ENCODE assay signal across 15 mouse cellular contexts in genomic region chr7:135769082-135769673, GRCm38 (mm10). TPM values are rescaled to one million over a fixed set of nuclear protein-coding genes. Genes with fewer than 3 reads are reported as not detected.
A peak's percentile ranks its signal among the peaks of the same experiment; 100 is the strongest.
DNase-seq lines count a peak whose midpoint lies in the region; ATAC-seq and TF ChIP-seq lines count a peak whose summit lies in the region.
"Had no signal": no experiment of that assay in that cellular context is flagged by ENCODE, and none has a peak within 500 bp of the region (broad histone marks: within the 10 kb centered on the region; RNA-seq: fewer than 3 reads in every experiment).

No protein-coding gene starts in this region.

- TF ChIP-seq EP300 in heart, adult 2 months (IDR thresholded peaks at IDR 0.05; ENCODE audit: insufficient read depth, low read depth, low read length), result no peak

- TF ChIP-seq POLR2A in heart, adult 2 months (IDR thresholded peaks at IDR 0.05; ENCODE audit: insufficient read depth, low read depth, low read length), result no peak

- ATAC-seq in heart, embryonic 15.5 days (replicated peaks; ENCODE audit: insufficient number of reproducible peaks, insufficient read depth, low FRiP score, low read depth), result no peak
- no peak for ATAC-seq in lung, embryonic 15.5 days (ENCODE audit: borderline replicate concordance, extremely low read depth, low FRiP score, low TSS enrichment)
- ATAC-seq in hindbrain, postnatal 0 days, result 0 out of 2 replicates have a peak, but pooled peaks have one; percentile 43

- 0 out of 2 replicates have a peak, but pooled peaks cover 2% of the 10 kb centered on the region for H3K27me3 ChIP-seq in heart, embryonic 15.5 days
- no peaks in the 10 kb centered on the region for H3K27me3 ChIP-seq in heart, adult 2 months (ENCODE audit: control insufficient read depth, insufficient read depth, low read length)
- H3K27me3 ChIP-seq in lung, embryonic 15.5 days, result no peaks in the 10 kb centered on the region
- H3K27me3 ChIP-seq in hindbrain, postnatal 0 days (ENCODE audit: insufficient read depth, low read length), result no peaks in the 10 kb centered on the region
- H3K27me3 ChIP-seq: embryonic facial prominence, embryonic 12.5 days; intestine, embryonic 15.5 days had no signal

- H3K4me3 ChIP-seq in heart, embryonic 15.5 days, result no peak overlapping the region
- H3K4me3 ChIP-seq in heart, adult 2 months, result no peak overlapping the region
- no peak overlapping the region for H3K4me3 ChIP-seq in lung, embryonic 15.5 days
- H3K4me3 ChIP-seq in hindbrain, postnatal 0 days (ENCODE audit: low read length), result no peak overlapping the region
- H3K4me3 ChIP-seq: embryonic facial prominence, embryonic 12.5 days; intestine, embryonic 15.5 days; left cerebral cortex, adult 2 months; megakaryocyte, embryonic 14.5 days; myocyte had no signal

- 0 out of 2 replicates have a peak, but pooled peaks cover 2% of the 10 kb centered on the region for H3K4me1 ChIP-seq in heart, embryonic 15.5 days (replicated peaks)
- H3K4me1 ChIP-seq in heart, adult 2 months (ENCODE audit: control insufficient read depth, insufficient read depth, low read length), result no peaks in the 10 kb centered on the region
- peaks cover 8% of the 10 kb centered on the region for H3K4me1 ChIP-seq in lung, embryonic 15.5 days
- no peaks in the 10 kb centered on the region; the same call in 1 of the 2 replicates for H3K4me1 ChIP-seq in hindbrain, postnatal 0 days (ENCODE audit: insufficient read depth, low read length)
- H3K4me1 ChIP-seq: megakaryocyte, embryonic 14.5 days had no signal

- TF ChIP-seq CTCF in heart, adult 2 months (IDR thresholded peaks at IDR 0.05), result no peak
- TF ChIP-seq CTCF in hindbrain, postnatal 0 days (IDR thresholded peaks at IDR 0.05; ENCODE audit: low read depth), result no peak

- no peaks in the 10 kb centered on the region for H3K36me3 ChIP-seq in heart, embryonic 15.5 days
- H3K36me3 ChIP-seq in heart, adult 2 months (ENCODE audit: control insufficient read depth, insufficient read depth, low read length), result no peaks in the 10 kb centered on the region
- H3K36me3 ChIP-seq in lung, embryonic 15.5 days, result no peaks in the 10 kb centered on the region
- no peaks in the 10 kb centered on the region for H3K36me3 ChIP-seq in hindbrain, postnatal 0 days (ENCODE audit: insufficient read depth, low read length)
- H3K36me3 ChIP-seq: embryonic facial prominence, embryonic 12.5 days; intestine, embryonic 15.5 days had no signal

- intact Hi-C loops in heart, adult 2 months (cut with DNase I), result no loop called here
- intact Hi-C loops in left cerebral cortex, postnatal 36 days (cut with DNase I), result no loop called here

- no peak overlapping the region for H3K9ac ChIP-seq in heart, embryonic 15.5 days
- no peak overlapping the region for H3K9ac ChIP-seq in heart, adult 2 months (ENCODE audit: low read depth, low read length)
- H3K9ac ChIP-seq in lung, embryonic 15.5 days, result no peak overlapping the region
- no peak overlapping the region for H3K9ac ChIP-seq in hindbrain, postnatal 0 days (replicated peaks; ENCODE audit: low read length)
- H3K9ac ChIP-seq: embryonic facial prominence, embryonic 12.5 days; intestine, embryonic 15.5 days; liver, postnatal 0 days had no signal

- no peaks in the 10 kb centered on the region for H3K79me2 ChIP-seq in heart, adult 2 months (replicated peaks; ENCODE audit: control insufficient read depth, insufficient read depth, low read length)

- DNase-seq in heart, adult 2 months, result no peak
- no peak for DNase-seq in lung, postnatal 4 days
- peak; percentile 17 for DNase-seq in brain, adult 2 months (ENCODE audit: low read depth, low spot score)
- peak; percentile 51 for DNase-seq in hindbrain, postnatal 0 days (ENCODE audit: low spot score)
- no peak for DNase-seq in adrenal gland, adult 2 months
- DNase-seq in left cerebral cortex, postnatal 36 days (ENCODE audit: low spot score in 2 of 2), result no peak

- WGBS in heart, embryonic 15.5 days, result 62% methylated on average over 21 of the region's 21 CpGs
- 73% methylated on average over 21 of the region's 21 CpGs for WGBS in heart, adult 2 months
- WGBS in lung, embryonic 15.5 days, result 37% methylated on average over 21 of the region's 21 CpGs
- WGBS in hindbrain, postnatal 0 days, result 44% methylated on average over 21 of the region's 21 CpGs

- no peaks in the 10 kb centered on the region for H3K9me3 ChIP-seq in heart, embryonic 15.5 days (replicated peaks)
- no peaks in the 10 kb centered on the region for H3K9me3 ChIP-seq in lung, embryonic 15.5 days
- H3K9me3 ChIP-seq in hindbrain, postnatal 0 days (ENCODE audit: low read length), result no peaks in the 10 kb centered on the region
- H3K9me3 ChIP-seq: embryonic facial prominence, embryonic 12.5 days; intestine, embryonic 15.5 days; megakaryocyte, embryonic 14.5 days had no signal

- peak overlapping the region; percentile 9; the same call in 1 of the 2 replicates for H3K4me2 ChIP-seq in heart, embryonic 15.5 days
- peak overlapping the region; percentile 27; the same call in 1 of the 2 replicates for H3K4me2 ChIP-seq in lung, embryonic 15.5 days
- no peak overlapping the region for H3K4me2 ChIP-seq in hindbrain, postnatal 0 days (ENCODE audit: low read depth, low read length)
- H3K4me2 ChIP-seq: embryonic facial prominence, embryonic 12.5 days; heart, embryonic 11.5 days; intestine, embryonic 15.5 days had no signal

- no peak overlapping the region for H3K27ac ChIP-seq in heart, embryonic 15.5 days
- no peak overlapping the region for H3K27ac ChIP-seq in heart, adult 2 months
- H3K27ac ChIP-seq in lung, embryonic 15.5 days, result no peak overlapping the region; the same call in 1 of the 2 replicates
- no peak overlapping the region for H3K27ac ChIP-seq in hindbrain, postnatal 0 days
- H3K27ac ChIP-seq: embryonic facial prominence, embryonic 12.5 days; intestine, embryonic 15.5 days; left cerebral cortex, adult 2 months had no signal

RNA-seq across cellular contexts. Expression of gene Mki67, which starts 53.0 kb away (rescaled TPM):
- 20.2 and 27.1 TPM in 2 replicates for polyA plus RNA-seq in heart, embryonic 15.5 days (2015; fragmentation: Nextera tagmentation; extraction: Ambion mirVana)
- total RNA-seq in heart, adult 2 months (2021), result 1 to 10 TPM in 1 of 2 experiments, under 1 TPM in 1; 0.97 to 1.9 TPM
- polyA plus RNA-seq in heart, adult 2 months (2012; rRNA removed), result 0.16 and 0.29 TPM in 2 replicates
- polyA plus RNA-seq in lung, embryonic 15.5 days (2015; fragmentation: Nextera tagmentation; extraction: Ambion mirVana), result 56.6 and 59.4 TPM in 2 replicates
- total RNA-seq in hindbrain, postnatal 0 days (2014; rRNA removed), result 17.5 and 29.4 TPM in 2 replicates
- 10.6 and 10.8 TPM in 2 replicates for polyA plus RNA-seq in hindbrain, postnatal 0 days (2015; fragmentation: Nextera tagmentation; extraction: Ambion mirVana)
- 1 to 10 TPM; 2.4 to 5.4 TPM for total RNA-seq in adrenal gland, adult 2 months (2021)
- 0.26 and 0.43 TPM in 2 replicates for polyA plus RNA-seq in adrenal gland, adult 2 months (2012; rRNA removed)
- total RNA-seq in left cerebral cortex, postnatal 36 days (2021), result under 1 TPM; 0.45 to 0.99 TPM

Comparison
In these comparisons a context has a peak if more than half of its experiments do, and no peak if none do; other contexts are left out.
1. DNase-seq: peak in brain, adult 2 months (single experiment) and hindbrain, postnatal 0 days (single experiment); none in heart, adult 2 months (0 of 2), lung, postnatal 4 days (0 of 2), adrenal gland, adult 2 months (single experiment) and left cerebral cortex, postnatal 36 days (0 of 2).